Mouse (Mus musculus): ENCODE data around the gene Hacd2. TPM values are rescaled to one million over a fixed set of nuclear protein-coding genes. Genes with fewer than 3 reads are reported as not detected.

Gene Hacd2
- polyA plus RNA-seq, 1 experiment, result 36.1 TPM

- Histone ChIP-seq H3K4me2 (ENCODE audit: low read depth) (no peak overlapping the region), H3K4me3 (no peak overlapping the region), H3ac (ENCODE audit: control insufficient read depth, insufficient read length) (no peak overlapping the region), H3K79me2 (ENCODE audit: control insufficient read depth, insufficient read depth) (no peaks in the 10 kb centered on the region), H3K36me3 (ENCODE audit: control insufficient read depth, insufficient read depth) (no peaks in the 10 kb centered on the region), H3K27me3 (ENCODE audit: control insufficient read depth, insufficient read depth, insufficient read length) (no peaks in the 10 kb centered on the region)
- TF ChIP-seq MAX (IDR thresholded peaks at IDR 0.05; ENCODE audit: low read depth), result no peak
- TF ChIP-seq MYOG (IDR thresholded peaks at IDR 0.05; ENCODE audit: control insufficient read depth in 1 of 3, insufficient read depth in 1 of 3, insufficient read length in 2 of 3, low read depth in 2 of 3), result no peak
- TF ChIP-seq USF1 (IDR thresholded peaks at IDR 0.05; ENCODE audit: low read depth), result no peak
- no peak for TF ChIP-seq TCF12 (IDR thresholded peaks at IDR 0.05; ENCODE audit: insufficient read depth, poor library complexity, severe bottlenecking)
- TF ChIP-seq MYOD1 (IDR thresholded peaks at IDR 0.05; ENCODE audit: control insufficient read depth in 1 of 3, insufficient read length in 2 of 3, low read depth in 2 of 3), result no peak
- no peak for TF ChIP-seq CEBPB (IDR thresholded peaks at IDR 0.05; ENCODE audit: insufficient read depth, poor library complexity, severe bottlenecking)
- TF ChIP-seq SRF (IDR thresholded peaks at IDR 0.05; ENCODE audit: control insufficient read depth, insufficient read length, low read depth), result no peak
- no peak for TF ChIP-seq TCF3 (IDR thresholded peaks at IDR 0.05; ENCODE audit: insufficient read length, low read depth)
- TF ChIP-seq POLR2A (IDR thresholded peaks at IDR 0.05; ENCODE audit: insufficient read length, low read depth), result no peak
- no peak for TF ChIP-seq E2F4 (IDR thresholded peaks at IDR 0.05; ENCODE audit: insufficient read depth)
- no peak for TF ChIP-seq REST (IDR thresholded peaks at IDR 0.05; ENCODE audit: insufficient read depth, insufficient read length)
- TF ChIP-seq POLR2AphosphoS2 (IDR thresholded peaks at IDR 0.05; ENCODE audit: insufficient read length, low read depth), result no peak
These were observed 87.5 kb downstream of the Hacd2 start for GRCm38 (mm10) chr16:35109656-35110291.

DNA sequence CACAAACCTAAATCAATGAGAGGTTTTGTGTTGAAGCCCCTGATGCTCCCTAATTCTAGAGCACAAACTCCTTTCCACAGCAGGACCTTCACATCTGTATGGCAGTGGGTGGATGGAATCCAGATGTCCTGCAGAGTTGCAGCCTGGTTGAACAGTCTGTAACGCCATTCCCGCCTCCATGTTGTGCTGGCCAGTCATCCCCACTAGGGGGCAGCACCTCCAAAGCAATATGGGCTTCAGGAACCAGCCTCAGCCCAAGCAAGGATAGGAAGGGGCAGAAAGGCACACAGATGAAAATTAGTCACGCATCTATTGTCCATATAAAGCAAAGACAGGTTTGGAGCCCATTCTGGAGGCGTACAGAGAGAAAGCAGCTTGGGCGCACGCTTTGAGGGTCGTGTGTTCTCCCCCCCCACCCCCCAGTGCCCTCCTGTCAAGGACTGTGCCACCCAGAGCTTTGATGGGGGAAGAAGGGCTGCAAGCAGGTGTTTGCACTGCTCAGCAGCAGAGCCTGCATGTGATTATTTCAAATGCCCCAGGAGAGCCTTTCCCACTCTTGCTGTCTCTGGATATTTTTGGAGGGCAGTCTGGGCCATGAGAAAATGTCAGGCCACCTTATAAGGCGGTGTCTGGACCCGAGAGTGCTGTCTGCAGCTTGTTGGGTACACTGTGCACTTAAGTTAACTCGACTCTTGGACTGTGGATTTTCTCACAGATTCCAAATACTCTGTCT, 88.3 kb downstream of the Hacd2 start:
- TF ChIP-seq CEBPB (IDR thresholded peaks at IDR 0.05; ENCODE audit: insufficient read depth, poor library complexity, severe bottlenecking) (no peak), MYOG (IDR thresholded peaks at IDR 0.05; ENCODE audit: control insufficient read depth in 1 of 3, insufficient read depth in 1 of 3, insufficient read length in 2 of 3, low read depth in 2 of 3) (no peak), TCF12 (IDR thresholded peaks at IDR 0.05; ENCODE audit: insufficient read depth, poor library complexity, severe bottlenecking) (no peak), SRF (IDR thresholded peaks at IDR 0.05; ENCODE audit: control insufficient read depth, insufficient read length, low read depth) (no peak), TCF3 (IDR thresholded peaks at IDR 0.05; ENCODE audit: insufficient read length, low read depth) (no peak), E2F4 (IDR thresholded peaks at IDR 0.05; ENCODE audit: insufficient read depth) (no peak), POLR2AphosphoS2 (IDR thresholded peaks at IDR 0.05; ENCODE audit: insufficient read length, low read depth) (no peak), REST (IDR thresholded peaks at IDR 0.05; ENCODE audit: insufficient read depth, insufficient read length) (no peak), POLR2A (IDR thresholded peaks at IDR 0.05; ENCODE audit: insufficient read length, low read depth) (no peak), MAX (IDR thresholded peaks at IDR 0.05; ENCODE audit: low read depth) (no peak), USF1 (IDR thresholded peaks at IDR 0.05; ENCODE audit: low read depth) (no peak), MYOD1 (IDR thresholded peaks at IDR 0.05; ENCODE audit: control insufficient read depth in 1 of 3, insufficient read length in 2 of 3, low read depth in 2 of 3) (no peak)
- Histone ChIP-seq H3K4me2 (ENCODE audit: low read depth) (no peak overlapping the region), H3K27me3 (ENCODE audit: control insufficient read depth, insufficient read depth, insufficient read length) (no peaks in the 10 kb centered on the region)

GRCm38 (mm10) chr16:35111143-35111620, 89.0 kb downstream of the Hacd2 start:
- H3K4me3 ChIP-seq, result no peak overlapping the region
- H3K27me3 ChIP-seq (ENCODE audit: control insufficient read depth, insufficient read depth, insufficient read length), result no peaks in the 10 kb centered on the region
- H3K4me2 ChIP-seq (ENCODE audit: low read depth), result no peak overlapping the region
- no peak overlapping the region for H3ac ChIP-seq (ENCODE audit: control insufficient read depth, insufficient read length)
- no peaks in the 10 kb centered on the region for H3K79me2 ChIP-seq (ENCODE audit: control insufficient read depth, insufficient read depth)
- TF ChIP-seq POLR2AphosphoS2 (IDR thresholded peaks at IDR 0.05; ENCODE audit: insufficient read length, low read depth), result no peak
- TF ChIP-seq TCF12 (IDR thresholded peaks at IDR 0.05; ENCODE audit: insufficient read depth, poor library complexity, severe bottlenecking), result no peak
- TF ChIP-seq TCF3 (IDR thresholded peaks at IDR 0.05; ENCODE audit: insufficient read length, low read depth), result no peak
- no peak for TF ChIP-seq REST (IDR thresholded peaks at IDR 0.05; ENCODE audit: insufficient read depth, insufficient read length)
- no peak for TF ChIP-seq USF1 (IDR thresholded peaks at IDR 0.05; ENCODE audit: low read depth)
- no peak for TF ChIP-seq MYOD1 (IDR thresholded peaks at IDR 0.05; ENCODE audit: control insufficient read depth in 1 of 3, insufficient read length in 2 of 3, low read depth in 2 of 3)
- TF ChIP-seq E2F4 (IDR thresholded peaks at IDR 0.05; ENCODE audit: insufficient read depth), result no peak
- no peak for TF ChIP-seq SRF (IDR thresholded peaks at IDR 0.05; ENCODE audit: control insufficient read depth, insufficient read length, low read depth)
- TF ChIP-seq POLR2A (IDR thresholded peaks at IDR 0.05; ENCODE audit: insufficient read length, low read depth), result no peak
- no peak for TF ChIP-seq CEBPB (IDR thresholded peaks at IDR 0.05; ENCODE audit: insufficient read depth, poor library complexity, severe bottlenecking)
- no peak for TF ChIP-seq MAX (IDR thresholded peaks at IDR 0.05; ENCODE audit: low read depth)
- no peaks in the 10 kb centered on the region for H3K36me3 ChIP-seq (ENCODE audit: control insufficient read depth, insufficient read depth)

More for the DNA sequence above, 88.3 kb downstream of the Hacd2 start:
- Histone ChIP-seq H3K4me3 (no peak overlapping the region), H3ac (ENCODE audit: control insufficient read depth, insufficient read length) (no peak overlapping the region), H3K79me2 (ENCODE audit: control insufficient read depth, insufficient read depth) (no peaks in the 10 kb centered on the region), H3K36me3 (ENCODE audit: control insufficient read depth, insufficient read depth) (no peaks in the 10 kb centered on the region)

DNA sequence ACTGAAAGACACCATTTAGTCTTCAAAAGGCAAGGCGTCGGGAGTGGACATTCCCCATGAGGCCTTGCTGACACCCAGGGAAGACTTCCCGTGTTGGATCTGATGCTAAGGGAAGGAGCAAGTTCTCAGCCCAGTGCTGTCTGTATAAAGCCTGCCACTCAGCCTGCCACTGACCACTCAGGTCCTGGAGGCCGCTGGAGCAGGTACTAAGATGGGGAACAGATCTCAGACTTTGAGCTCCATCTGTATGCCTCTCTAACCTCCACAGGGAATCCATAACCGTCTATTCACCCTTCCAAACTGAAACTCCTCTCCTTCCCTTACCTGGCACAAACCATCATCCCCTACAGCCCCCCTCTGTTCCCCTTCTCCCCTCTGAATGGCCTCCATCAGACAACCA, 91.3 kb downstream of the Hacd2 start:
- Histone ChIP-seq H3K79me2 (ENCODE audit: control insufficient read depth, insufficient read depth) (no peaks in the 10 kb centered on the region), H3ac (ENCODE audit: control insufficient read depth, insufficient read length) (no peak overlapping the region), H3K27me3 (ENCODE audit: control insufficient read depth, insufficient read depth, insufficient read length) (no peaks in the 10 kb centered on the region), H3K36me3 (ENCODE audit: control insufficient read depth, insufficient read depth) (no peaks in the 10 kb centered on the region), H3K4me2 (ENCODE audit: low read depth) (no peak overlapping the region), H3K4me3 (no peak overlapping the region)
- no peak for TF ChIP-seq MYOG (IDR thresholded peaks at IDR 0.05; ENCODE audit: control insufficient read depth in 1 of 3, insufficient read depth in 1 of 3, insufficient read length in 2 of 3, low read depth in 2 of 3)
- no peak for TF ChIP-seq USF1 (IDR thresholded peaks at IDR 0.05; ENCODE audit: low read depth)
